Mouse (Mus musculus) limb, embryonic 15.5 days (tissue): ENCODE results near the gene Dntt. TPM values are rescaled to one million over a fixed set of nuclear protein-coding genes. Genes with fewer than 3 reads are reported as not detected.

Experiments used
- polyA plus RNA-seq: library from polyadenylated mRNA; unstranded; fragments of >200 nt; fragmentation: Nextera tagmentation; extraction: Ambion mirVana; gene quantifications from 2 replicates; pipeline ENCODE4 v1.2.1, GENCODE M21; 2015

The Dntt gene
- polyA plus RNA-seq, 1 experiment from 2014 or later, result not detected

Other genes starting within 250 kb of the Dntt start
- gene Ccnj, start 198.0 kb upstream of the Dntt start, polyA plus RNA-seq, result 7.9 and 10.6 TPM in 2 replicates
- gene Zfp518a, start 134.6 kb upstream of the Dntt start, polyA plus RNA-seq, result 8.4 and 9.5 TPM in 2 replicates
- 5.4 and 5.7 TPM in 2 replicates for gene Blnk, start 34.7 kb upstream of the Dntt start, polyA plus RNA-seq
- gene Opalin, start 47.8 kb downstream of the Dntt start, polyA plus RNA-seq, result not detected in 2 replicates
- 0.46 and 0.52 TPM in 2 replicates for gene Tll2, start 177.6 kb downstream of the Dntt start, polyA plus RNA-seq
- 129 and 147 TPM in 2 replicates for gene Tm9sf3, start 234.7 kb downstream of the Dntt start, polyA plus RNA-seq